Mouse (Mus musculus) E14TG2a.4 (cell line): ENCODE results near the gene Sema5a.

Experiments used
- CTCF ChIP-seq: conservative IDR thresholded peaks from 2 replicates; pipeline ENCODE4 v1.5.1; 2014; ENCODE audit warnings: low read length
- NANOG ChIP-seq: IDR thresholded peaks from 2 replicates; pipeline ENCODE4 v1.6.1; 2014; ENCODE audit warnings: borderline replicate concordance, low read length, mixed read lengths

- TF ChIP-seq CTCF (no peak), NANOG (no peak)
Observed at GRCm38 (mm10) chr15:32306557-32307243, 62.1 kb downstream of the Sema5a start.
